Mouse (Mus musculus): Measurements from ENCODE around the gene Spib.

The Spib gene

GRCm38 (mm10) chr7:44524502-44524901, 7.4 kb downstream of the Spib start, which contains the start of gene Mybpc2:
TSS of gene Mybpc2 (minus strand) at chr7:44524656.
- DNase-seq, result peak; percentile 94

DNA sequence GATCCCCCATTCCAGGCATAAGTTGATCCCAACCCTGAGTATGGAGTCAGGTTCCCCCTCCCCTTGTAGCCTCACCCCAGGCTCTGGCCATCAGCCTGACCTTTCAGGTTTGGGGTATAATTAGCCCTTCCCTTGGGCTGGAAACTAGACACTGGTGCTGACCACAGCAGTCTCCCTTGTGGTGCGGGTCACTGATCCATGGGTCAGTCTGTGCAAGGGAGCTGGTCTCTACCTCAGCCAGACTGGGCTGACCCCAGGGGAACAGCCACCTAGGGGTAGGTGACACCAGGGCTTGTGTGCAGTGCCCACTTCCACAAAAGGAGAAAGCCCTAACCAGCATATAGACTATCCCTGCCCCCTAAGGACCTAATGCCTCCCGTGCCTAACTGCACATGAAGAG, 8.8 kb downstream of the Spib start:
- no peak for DNase-seq

DNA sequence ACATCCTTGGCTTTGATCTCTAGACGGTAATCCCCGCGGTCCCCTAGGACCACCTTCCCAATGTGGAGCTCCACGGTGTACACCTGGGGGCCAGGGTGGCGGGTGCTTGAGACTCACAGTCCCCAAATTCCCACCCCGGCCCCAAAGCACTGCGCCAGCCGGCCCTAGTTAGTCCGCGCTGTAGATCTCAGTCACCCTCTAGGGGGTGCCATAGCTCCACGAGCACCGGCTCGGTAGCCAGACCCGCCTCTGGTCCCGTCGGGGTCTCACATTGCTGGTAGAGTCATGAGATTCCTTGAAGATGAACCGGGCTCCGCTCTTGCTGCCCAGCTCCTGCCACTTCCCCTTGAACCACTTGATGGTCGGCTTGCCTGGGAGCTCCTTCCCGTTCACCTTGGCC, 10.2 kb downstream of the Spib start:
- no peak for DNase-seq

DNA sequence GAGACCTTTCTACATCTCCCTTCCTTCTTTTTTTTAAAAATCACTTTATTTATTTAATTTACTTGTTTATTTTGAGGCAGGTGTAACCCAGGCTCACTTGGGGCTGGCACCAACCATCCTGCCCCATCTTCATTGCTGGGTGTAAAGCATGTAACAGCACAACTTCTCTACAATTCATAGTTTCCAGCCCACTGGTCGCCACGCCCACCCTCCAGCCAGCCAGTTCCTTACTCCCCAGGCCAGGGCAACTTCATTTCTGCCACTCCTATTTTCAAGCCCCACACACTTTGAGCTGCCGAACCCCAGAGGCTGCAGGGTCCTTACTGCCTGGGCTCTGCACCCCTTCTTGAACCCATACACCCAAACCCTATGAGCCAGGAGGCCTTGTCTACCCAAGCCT, 10.9 kb downstream of the Spib start:
- DNase-seq, result no peak

- no peak for DNase-seq
These were observed 12.5 kb downstream of the Spib start for GRCm38 (mm10) chr7:44519240-44519913.

DNA sequence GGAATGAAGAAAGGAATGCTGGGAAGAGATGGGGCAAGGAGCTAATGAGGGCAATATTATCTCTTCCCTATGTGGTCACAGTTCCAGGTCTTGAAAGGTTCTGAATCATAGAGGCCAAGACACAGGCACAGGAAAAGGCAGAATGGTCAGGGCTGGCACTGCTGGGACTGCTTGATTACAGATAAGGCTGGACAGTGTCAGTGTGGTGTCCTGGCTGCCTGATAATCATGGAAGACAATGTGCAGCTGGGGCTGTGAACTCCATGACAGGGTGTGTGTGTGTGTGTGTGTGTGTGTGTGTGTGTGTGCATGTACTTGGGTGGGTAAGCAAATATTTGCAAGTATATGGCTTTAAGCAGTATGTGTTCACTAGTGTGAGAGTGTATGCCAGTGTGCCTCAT, 24.4 kb downstream of the Spib start:
- no peak for DNase-seq

GRCm38 (mm10) chr7:44501563-44502115, 30.2 kb downstream of the Spib start:
- no peak for DNase-seq

DNA sequence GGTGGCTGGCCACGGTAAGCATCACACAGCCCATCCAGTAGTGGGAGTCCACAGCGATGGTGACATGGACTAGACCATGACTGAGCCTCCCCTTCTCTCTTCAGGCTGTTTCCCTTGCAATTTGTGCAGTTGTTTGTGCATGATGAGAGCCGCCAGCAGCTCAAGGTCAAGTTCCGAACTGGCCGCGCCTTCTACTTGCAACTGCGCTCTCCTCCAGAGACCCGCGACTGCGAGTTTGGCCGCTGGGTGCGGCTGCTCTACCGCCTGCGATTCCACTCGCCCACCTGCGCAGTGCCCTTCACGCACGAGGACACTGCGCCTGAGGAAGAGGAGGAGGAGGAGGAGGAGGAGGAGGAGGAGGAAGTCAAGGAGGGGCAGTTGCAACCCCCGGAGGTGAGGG, 31.8 kb downstream of the Spib start:
- peak; percentile 75 for DNase-seq

GRCm38 (mm10) chr7:44498922-44499321, 32.9 kb downstream of the Spib start:
- DNase-seq, result no peak

DNA sequence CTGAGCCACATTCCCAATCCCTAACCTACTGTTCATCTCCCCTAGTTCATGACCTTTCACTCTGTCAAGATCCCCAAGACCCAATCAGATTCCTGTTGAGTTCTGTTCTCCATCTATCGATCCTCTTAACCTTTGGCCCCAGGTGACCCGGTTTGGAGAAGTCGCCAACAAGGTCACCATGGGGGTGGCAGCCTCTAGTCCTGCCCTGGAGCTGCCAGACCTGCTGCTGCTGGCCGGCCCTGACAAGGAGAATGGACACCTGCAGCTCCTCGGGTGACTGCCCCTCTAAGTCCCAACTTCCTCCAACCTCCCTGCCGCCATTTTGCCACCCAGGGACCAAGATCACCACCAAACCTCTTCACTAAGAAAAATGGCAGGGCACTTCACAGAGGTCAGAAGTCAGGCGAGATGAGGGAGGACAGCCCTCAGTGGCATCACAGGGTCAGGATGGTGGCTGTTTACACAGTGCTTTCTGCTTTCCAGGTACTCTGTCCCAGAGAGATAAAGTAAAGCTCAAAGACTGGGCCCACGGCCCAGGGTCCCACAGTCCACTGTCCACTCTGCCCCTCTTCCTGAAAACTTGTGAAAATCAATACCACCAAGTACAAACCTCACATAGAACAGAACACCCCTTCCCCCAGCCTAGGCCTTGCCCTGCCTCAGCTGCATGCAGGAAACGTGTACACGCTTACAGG, 34.4 kb downstream of the Spib start:
- DNase-seq, result peak; percentile 90

DNA sequence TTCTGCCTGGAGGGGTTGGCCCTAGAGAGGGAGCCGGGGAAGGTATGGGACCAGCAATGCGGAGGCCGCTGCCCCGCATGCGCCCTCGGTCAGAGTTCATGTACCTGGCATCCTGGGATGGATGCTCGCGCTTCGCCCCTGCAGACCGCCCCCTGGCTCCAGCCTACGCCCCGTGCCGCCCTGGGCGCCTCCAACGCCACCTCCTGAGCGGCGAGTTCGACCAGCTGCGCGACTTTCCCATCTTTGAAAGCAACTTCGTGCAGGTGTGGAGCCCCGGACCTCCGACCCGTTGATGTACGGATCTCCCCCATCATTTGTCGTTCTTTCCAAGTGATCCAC, 35.1 kb downstream of the Spib start:
- DNase-seq, result no peak

GRCm38 (mm10) chr7:44495992-44496770, 35.7 kb downstream of the Spib start, which contains the start of the genes Emc10 and Fam71e1:
TSS of gene Emc10 (minus strand) at chr7:44496529.
TSS of gene Fam71e1 (plus strand) at chr7:44496581.
- DNase-seq, result peak; percentile 100

GRCm38 (mm10) chr7:44495086-44495485, 36.8 kb downstream of the Spib start:
- DNase-seq, result peak; percentile 87

- peak; percentile 88 for DNase-seq
These were observed 37.2 kb downstream of the Spib start for GRCm38 (mm10) chr7:44494681-44495080.

- peak; percentile 86 for DNase-seq
These were observed 39.6 kb downstream of the Spib start for GRCm38 (mm10) chr7:44492166-44492826.

DNA sequence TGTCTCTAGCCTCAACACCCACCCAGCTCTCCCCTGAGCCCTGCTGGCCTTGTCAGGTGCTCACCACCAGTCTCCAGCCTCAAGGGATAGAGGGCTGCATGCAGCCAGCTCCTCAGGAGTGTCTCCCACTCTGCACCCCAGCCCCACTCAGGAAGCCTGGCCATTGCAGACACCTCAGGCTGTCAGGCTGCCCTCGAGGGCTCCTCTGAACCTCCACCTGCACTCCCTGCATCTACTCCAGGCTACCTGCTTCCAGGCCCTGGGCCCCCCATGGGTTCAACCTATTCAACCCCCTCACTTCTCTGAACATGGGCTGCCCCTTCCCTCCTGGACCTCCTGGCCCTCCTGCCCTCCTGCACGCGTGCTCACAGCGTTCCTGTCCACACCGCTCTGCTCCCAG, 40.5 kb downstream of the Spib start:
- DNase-seq, result peak; percentile 82

DNA sequence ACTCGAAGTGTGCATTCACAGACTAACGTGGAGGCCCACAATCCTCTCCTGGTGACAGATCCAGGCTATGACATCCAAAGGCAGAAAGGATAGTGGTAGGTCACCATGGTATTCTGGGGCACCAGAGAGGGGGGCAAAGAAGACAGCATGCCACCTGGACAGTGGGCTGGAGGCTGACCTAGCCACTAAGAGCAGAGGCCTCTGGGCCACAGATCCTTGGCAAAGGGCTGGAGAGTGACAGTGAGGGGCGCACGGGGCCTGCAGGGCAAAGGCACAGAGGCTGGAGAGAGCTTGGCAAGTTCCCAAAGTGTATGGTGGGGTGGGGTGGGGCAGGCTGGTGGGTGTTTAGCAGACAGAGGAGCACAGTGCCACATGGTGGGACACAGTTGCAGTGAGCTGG, 41.6 kb downstream of the Spib start:
- peak; percentile 84 for DNase-seq

GRCm38 (mm10) chr7:44488545-44488944, 43.3 kb downstream of the Spib start:
- DNase-seq, result peak; percentile 86

DNA sequence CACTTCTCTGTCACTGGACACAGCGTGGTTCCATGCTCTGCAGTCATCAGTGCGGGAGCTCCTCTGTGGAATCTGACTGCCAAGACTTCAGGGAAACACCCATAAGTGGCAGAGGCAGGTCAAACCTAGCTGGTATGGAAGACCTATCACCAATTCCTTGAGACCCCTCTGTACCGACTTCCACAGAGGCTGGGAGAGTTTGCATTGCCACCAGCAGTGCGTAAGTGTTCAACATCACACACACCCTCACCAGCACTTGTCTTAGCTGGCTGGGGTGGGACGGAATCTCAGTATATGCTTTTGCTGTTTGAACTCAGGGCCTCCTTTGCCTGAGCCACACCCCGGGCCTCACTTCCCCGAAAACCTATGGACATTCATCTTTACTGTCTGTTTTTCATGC, 43.9 kb downstream of the Spib start:
- DNase-seq, result peak; percentile 68

GRCm38 (mm10) chr7:44486927-44487575, 44.8 kb downstream of the Spib start:
- DNase-seq, result peak; percentile 63

- DNase-seq, result peak; percentile 69
These were observed 46.2 kb downstream of the Spib start for GRCm38 (mm10) chr7:44485572-44486195.

Data from heart, adult 11 months (tissue).